Comparison of ENCODE assay signal across 16 mouse cellular contexts in genomic region chr14:48019331-48019730, GRCm38 (mm10).
"Had no signal": no experiment of that assay in that cellular context is flagged by ENCODE, and none has a peak within 500 bp of the region (broad histone marks: within the 10 kb centered on the region; RNA-seq: fewer than 3 reads in every experiment).

No protein-coding gene starts in this region.

- H3K27ac ChIP-seq: neural tube, embryonic 12.5 days; neural tube, embryonic 13.5 days; neural tube, embryonic 15.5 days; stomach, embryonic 15.5 days; stomach, postnatal 0 days had no signal

- H3K4me3 ChIP-seq: neural tube, embryonic 12.5 days; neural tube, embryonic 13.5 days; neural tube, embryonic 15.5 days; stomach, embryonic 15.5 days had no signal

- H3K9ac ChIP-seq: neural tube, embryonic 12.5 days; neural tube, embryonic 13.5 days; neural tube, embryonic 15.5 days; stomach, embryonic 15.5 days had no signal

- H3K9me3 ChIP-seq: neural tube, embryonic 12.5 days; neural tube, embryonic 13.5 days; neural tube, embryonic 15.5 days; stomach, embryonic 15.5 days had no signal

- H3K4me1 ChIP-seq: neural tube, embryonic 12.5 days; neural tube, embryonic 13.5 days; neural tube, embryonic 15.5 days; stomach, embryonic 15.5 days had no signal

- H3K36me3 ChIP-seq: neural tube, embryonic 12.5 days; neural tube, embryonic 13.5 days; neural tube, embryonic 15.5 days; stomach, embryonic 15.5 days had no signal

- DNase-seq: retina, postnatal 1 day; right cerebral cortex, adult 18-20 months; right cerebral cortex, postnatal 14 days; right cerebral cortex, postnatal 25 days; right cerebral cortex, postnatal 4 days; spleen, adult 18-20 months; thymus, adult 2 months; thymus, postnatal 14 days; thymus, postnatal 25 days; thymus, postnatal 36 days; thymus, postnatal 4 days had no signal

- H3K27me3 ChIP-seq: neural tube, embryonic 12.5 days; neural tube, embryonic 13.5 days; neural tube, embryonic 15.5 days; stomach, embryonic 15.5 days had no signal

- H3K4me2 ChIP-seq: neural tube, embryonic 12.5 days; neural tube, embryonic 13.5 days; neural tube, embryonic 15.5 days; stomach, embryonic 15.5 days had no signal
